Mouse (Mus musculus) MEL (cell line): ENCODE data around the gene Cep170.

ENCODE experiments used
- CTCF ChIP-seq, 3 experiments: IDR thresholded peaks in 2 of 3; conservative IDR thresholded peaks in 1 of 3; 2 replicates each; pipeline ENCODE4 v1.5.1; 2011 to 2012; ENCODE audit warnings: low read length in 3 of 3, low read depth in 2 of 3, mild to moderate bottlenecking in 2 of 3, improper control_type of control experiment in 1 of 3, inconsistent platforms in 1 of 3, mixed read lengths in 1 of 3, moderate library complexity in 1 of 3; ENCODE audit not compliant: control insufficient read depth in 1 of 3, insufficient read depth in 1 of 3, poor library complexity in 1 of 3, severe bottlenecking in 1 of 3
- MEF2A ChIP-seq: IDR thresholded peaks from 2 replicates; pipeline ENCODE4 v1.6.1; 2014; ENCODE audit warnings: low read depth, mild to moderate bottlenecking, inconsistent platforms, low read length, improper control_type of control experiment; ENCODE audit not compliant: poor library complexity, insufficient replicate concordance, severe bottlenecking; ENCODE audit errors: extremely low read depth
- TAL1 ChIP-seq: IDR thresholded peaks from 2 replicates; pipeline ENCODE4 v1.6.1; 2012; ENCODE audit warnings: mild to moderate bottlenecking, inconsistent platforms, low read length, moderate library complexity, mixed read lengths
- UBTF ChIP-seq: IDR thresholded peaks from 2 replicates; pipeline ENCODE4 v1.6.1; 2012; ENCODE audit warnings: low read depth, mild to moderate bottlenecking, inconsistent platforms, low read length, improper control_type of control experiment, moderate library complexity, borderline replicate concordance; ENCODE audit not compliant: insufficient read depth
- USF1 ChIP-seq: IDR thresholded peaks from 2 replicates; pipeline ENCODE4 v1.6.1; 2014; ENCODE audit warnings: low read depth, mild to moderate bottlenecking, inconsistent platforms, low read length, improper control_type of control experiment, moderate library complexity

- TF ChIP-seq CTCF (IDR thresholded peaks at IDR 0.05 in 2 of 3, conservative IDR thresholded peaks at IDR 0.05 in 1 of 3; ENCODE audit: control insufficient read depth in 1 of 3, insufficient read depth in 1 of 3, low read depth in 2 of 3, low read length in 3 of 3, poor library complexity in 1 of 3, severe bottlenecking in 1 of 3) (no peak), TAL1 (no peak), USF1 (no peak), UBTF (no peak), MEF2A (no peak)
These were observed 125.5 kb downstream of the Cep170 start for GRCm38 (mm10) chr1:176688251-176688880.
